In genomic region chr4:147839282-147839681, GRCm38 (mm10) we compare ENCODE assay signal across 8 mouse cellular contexts. TPM values are rescaled to one million over a fixed set of nuclear protein-coding genes. Genes with fewer than 3 reads are reported as not detected.
DNase-seq lines count a peak whose midpoint lies in the region; TF ChIP-seq lines count a peak whose summit lies in the region.
"Not testable (repeated sequence)": the region's sequence is repeated elsewhere in the genome, so short reads cannot be mapped to it uniquely, and the experiment has no call there.

No protein-coding gene starts in this region.

- not testable (repeated sequence) for TF ChIP-seq CTCF in kidney, adult 2 months (conservative IDR thresholded peaks at IDR 0.05; ENCODE audit: insufficient read depth, insufficient read length, low read depth, low read length); lung, adult 2 months (IDR thresholded peaks at IDR 0.05; ENCODE audit: insufficient read depth, low read length)

- not testable (repeated sequence) for H3K27me3 ChIP-seq in kidney, adult 2 months (replicated peaks; ENCODE audit: control insufficient read depth, insufficient read depth, low read length)

- H3K27ac ChIP-seq in kidney, adult 2 months (ENCODE audit: insufficient read depth, low read depth, low read length): not testable (repeated sequence)

- TF ChIP-seq POLR2A in kidney, adult 2 months (IDR thresholded peaks at IDR 0.05; ENCODE audit: low read depth, low read length); lung, adult 2 months (IDR thresholded peaks at IDR 0.05; ENCODE audit: borderline replicate concordance, extremely low read depth, low read depth, low read length): not testable (repeated sequence)

- WGBS in kidney, adult 2 months: 99% methylated on average over 22 of the region's 26 CpGs
- WGBS in lung, adult 2 months: 99% methylated on average over 19 of the region's 26 CpGs

- not testable (repeated sequence) for H3K4me3 ChIP-seq in kidney, adult 2 months (ENCODE audit: insufficient read depth, low read depth, low read length); lung, adult 2 months (replicated peaks; ENCODE audit: extremely low read depth, low read depth, low read length)

- not testable (repeated sequence) for H3K4me1 ChIP-seq in kidney, adult 2 months (ENCODE audit: control insufficient read depth, insufficient read depth, low read length); lung, adult 2 months (ENCODE audit: control insufficient read depth, insufficient read depth, low read length)

- DNase-seq in cerebellum, adult 11 months: peak; percentile 29
- DNase-seq in gastrocnemius, adult 18-20 months (ENCODE audit: low spot score): peak; percentile 40
- peak; percentile 22 to 39 for DNase-seq in heart, postnatal 10 days
- peak; percentile 17 for DNase-seq in kidney, adult 2 months
- peak; percentile 14 for DNase-seq in lung, adult 2 months
- DNase-seq in right cerebral cortex, adult 18-20 months: peak; percentile 37
- peak; percentile 30 to 40 for DNase-seq in thymus, adult 18-20 months
- peak; percentile 47 to 83 for DNase-seq in urinary bladder, postnatal 4 days (ENCODE audit: low spot score in 2 of 2)

- intact Hi-C loops in heart, postnatal 10 days (cut with DNase I): not testable (repeated sequence)

- peaks cover 12% of the 10 kb centered on the region for H3K36me3 ChIP-seq in kidney, adult 2 months (ENCODE audit: control insufficient read depth, insufficient read depth, low read length)

RNA-seq across cellular contexts. Expression of gene Zfp933, which starts 8.9 kb away (rescaled TPM):
- total RNA-seq in gastrocnemius, adult 18-20 months (2021): 1 to 10 TPM; 7.8 to 9.0 TPM
- total RNA-seq in heart, postnatal 10 days (2021): 10 to 100 TPM; 11.2 to 12.4 TPM
- polyA plus RNA-seq in kidney, adult 2 months (2012; rRNA removed): 0.90 and 1.2 TPM in 2 replicates
- 0.67 and 1.1 TPM in 2 replicates for polyA plus RNA-seq in lung, adult 2 months (2012; rRNA removed)

RNA-seq across cellular contexts. Expression of gene Miip, which starts 29.3 kb away (rescaled TPM):
- total RNA-seq in gastrocnemius, adult 18-20 months (2021): 1 to 10 TPM; 4.5 to 6.1 TPM
- total RNA-seq in heart, postnatal 10 days (2021): 10 to 100 TPM in 1 of 2 experiments, 1 to 10 TPM in 1; 8.8 to 12.4 TPM
- polyA plus RNA-seq in kidney, adult 2 months (2012; rRNA removed): 27.7 and 35.6 TPM in 2 replicates
- 45.1 and 70.3 TPM in 2 replicates for polyA plus RNA-seq in lung, adult 2 months (2012; rRNA removed)

RNA-seq across cellular contexts. Expression of gene Fv1, which starts 29.5 kb away (rescaled TPM):
- 1 to 10 TPM; 5.5 to 7.0 TPM for total RNA-seq in gastrocnemius, adult 18-20 months (2021)
- total RNA-seq in heart, postnatal 10 days (2021): 10 to 100 TPM; 11.2 to 14.3 TPM
- polyA plus RNA-seq in kidney, adult 2 months (2012; rRNA removed): 1.0 and 1.4 TPM in 2 replicates
- polyA plus RNA-seq in lung, adult 2 months (2012; rRNA removed): 0.84 and 1.9 TPM in 2 replicates

RNA-seq across cellular contexts. Expression of gene Zfp984, which starts 29.7 kb away (rescaled TPM):
- total RNA-seq in gastrocnemius, adult 18-20 months (2021): 1 to 10 TPM; 1.2 to 1.3 TPM
- 1 to 10 TPM; 3.4 to 5.2 TPM for total RNA-seq in heart, postnatal 10 days (2021)
- polyA plus RNA-seq in kidney, adult 2 months (2012; rRNA removed): 0.30 and 0.70 TPM in 2 replicates
- polyA plus RNA-seq in lung, adult 2 months (2012; rRNA removed): 0.37 and 1.5 TPM in 2 replicates

Comparison
In these comparisons a context has a peak if more than half of its experiments do, and no peak if none do; other contexts are left out.
1. DNase-seq: peak in every context shown above with its lines; median percentile 65 in urinary bladder, postnatal 4 days; 40 in gastrocnemius, adult 18-20 months; 37 in right cerebral cortex, adult 18-20 months; 35 in thymus, adult 18-20 months; 30 in heart, postnatal 10 days; 29 in cerebellum, adult 11 months; 17 in kidney, adult 2 months; 14 in lung, adult 2 months.